Mouse (Mus musculus): ENCODE measurements around the gene Casc3.

- TF ChIP-seq CTCF (IDR thresholded peaks at IDR 0.05; ENCODE audit: borderline replicate concordance, insufficient read depth, low read length), result no peak
- TF ChIP-seq POLR2A (IDR thresholded peaks at IDR 0.05; ENCODE audit: low read depth, low read length), result no peak
Observed at GRCm38 (mm10) chr11:98872040-98872439, 67.3 kb downstream of the Casc3 start.

Data from embryonic fibroblast, embryonic 13.5 days (primary cell).